Comparison of ENCODE assay signal across 11 mouse cellular contexts in genomic region chr15:102976171-102976570, GRCm38 (mm10). TPM values are rescaled to one million over a fixed set of nuclear protein-coding genes. Genes with fewer than 3 reads are reported as not detected.
DNase-seq lines count a peak whose midpoint lies in the region; ATAC-seq and TF ChIP-seq lines count a peak whose summit lies in the region.
"Had no signal": no experiment of that assay in that cellular context is flagged by ENCODE, and none has a peak within 500 bp of the region (broad histone marks: within the 10 kb centered on the region; RNA-seq: fewer than 3 reads in every experiment).

Gene Hoxc9, plus strand, starts transcription at chr15:102976439.

- H3K4me3 ChIP-seq in kidney, embryonic 15.5 days (replicated peaks), result peak within 1 kb of the TSS; percentile 65
- peak within 1 kb of the TSS; percentile 29 for H3K4me3 ChIP-seq in intestine, postnatal 0 days (ENCODE audit: low read depth, low read length)
- H3K4me3 ChIP-seq: hindbrain, embryonic 10.5 days; left cerebral cortex, adult 2 months had no signal

- H3K27ac ChIP-seq in kidney, embryonic 15.5 days, result peak within 1 kb of the TSS; percentile 96
- no peak within 1 kb of the TSS for H3K27ac ChIP-seq in intestine, postnatal 0 days (ENCODE audit: low read depth, low read length)
- H3K27ac ChIP-seq: hindbrain, embryonic 10.5 days; left cerebral cortex, adult 2 months had no signal

- peak within 1 kb of the TSS; percentile 77 for H3K4me2 ChIP-seq in kidney, embryonic 15.5 days
- H3K4me2 ChIP-seq in intestine, postnatal 0 days (replicated peaks; ENCODE audit: low read depth), result peak within 1 kb of the TSS; percentile 45

- no peak for TF ChIP-seq CTCF in intestine, postnatal 0 days (IDR thresholded peaks at IDR 0.05; ENCODE audit: low read depth)

- ATAC-seq in kidney, embryonic 15.5 days (replicated peaks; ENCODE audit: low FRiP score), result no peak
- no peak for ATAC-seq in intestine, postnatal 0 days
- ATAC-seq in activated CD4-positive, CD25-positive, alpha-beta regulatory T cell, adult 4 months, result no peak
- ATAC-seq: midbrain, embryonic 16.5 days had no signal

- under 1% methylated on average over 16 of the region's 20 CpGs for WGBS in kidney, embryonic 15.5 days
- under 1% methylated on average over 15 of the region's 20 CpGs for WGBS in intestine, postnatal 0 days

- H3K4me1 ChIP-seq in kidney, embryonic 15.5 days, result peaks cover 82% of the 10 kb centered on the region
- no peaks in the 10 kb centered on the region for H3K4me1 ChIP-seq in intestine, postnatal 0 days (replicated peaks; ENCODE audit: control insufficient read depth, insufficient read depth, low read length)
- H3K4me1 ChIP-seq: hindbrain, embryonic 10.5 days had no signal

- H3K9me3 ChIP-seq in kidney, embryonic 15.5 days (replicated peaks), result no peaks in the 10 kb centered on the region
- H3K9me3 ChIP-seq in intestine, postnatal 0 days (ENCODE audit: control insufficient read depth), result no peaks in the 10 kb centered on the region
- H3K9me3 ChIP-seq: hindbrain, embryonic 10.5 days had no signal

- DNase-seq in kidney, adult 8-10 months, result no peak
- DNase-seq in MN1 (ENCODE audit: low spot score), result peak; percentile 71
- DNase-seq in neural tube, embryonic 10.5 days (ENCODE audit: extremely low spot score, low spot score), result peak; percentile 68
- DNase-seq in left cerebral cortex, adult 18-20 months (ENCODE audit: low spot score in 2 of 2), result no peak
- DNase-seq in cerebellum, postnatal 14 days, result no peak

- H3K36me3 ChIP-seq in kidney, embryonic 15.5 days, result no peaks in the 10 kb centered on the region
- H3K36me3 ChIP-seq in intestine, postnatal 0 days (ENCODE audit: control insufficient read depth, insufficient read depth), result no peaks in the 10 kb centered on the region
- H3K36me3 ChIP-seq: hindbrain, embryonic 10.5 days had no signal

- peaks cover 80% of the 10 kb centered on the region for H3K27me3 ChIP-seq in kidney, embryonic 15.5 days
- peaks cover 99% of the 10 kb centered on the region for H3K27me3 ChIP-seq in intestine, postnatal 0 days (replicated peaks; ENCODE audit: control insufficient read depth, insufficient read depth, low read length)

- H3K9ac ChIP-seq in kidney, embryonic 15.5 days, result peak within 1 kb of the TSS; percentile 75
- no peak within 1 kb of the TSS for H3K9ac ChIP-seq in intestine, postnatal 0 days (ENCODE audit: low read depth, low read length)

RNA-seq across cellular contexts. Expression of gene Hoxc9, which starts in this region (rescaled TPM):
- 10.0 and 10.7 TPM in 2 replicates for polyA plus RNA-seq in kidney, embryonic 15.5 days (2015; fragmentation: Nextera tagmentation; extraction: Ambion mirVana)
- polyA plus RNA-seq in intestine, postnatal 0 days (2015; fragmentation: Nextera tagmentation; extraction: Ambion mirVana), result 0.43 and 0.58 TPM in 2 replicates
- total RNA-seq in left cerebral cortex, adult 18-20 months (2021), result not detected
- not detected for polyA plus RNA-seq in activated CD4-positive, CD25-positive, alpha-beta regulatory T cell, adult 4 months (2017; shearing (Covaris generic))
- total RNA-seq: left cerebral cortex, adult 2 months had no signal
- polyA plus RNA-seq: hindbrain, embryonic 10.5 days; midbrain, embryonic 16.5 days had no signal

Comparison
In these comparisons a context has a peak if more than half of its experiments do, and no peak if none do; other contexts are left out.
1. DNase-seq: peak in MN1 (single experiment) and neural tube, embryonic 10.5 days (single experiment); none in kidney, adult 8-10 months (0 of 2), left cerebral cortex, adult 18-20 months (0 of 2) and cerebellum, postnatal 14 days (0 of 2).